Mouse (Mus musculus) kidney, adult 2 months (tissue): ENCODE measurements around the gene Mettl13. TPM values are rescaled to one million over a fixed set of nuclear protein-coding genes. Genes with fewer than 3 reads are reported as not detected.
A peak's percentile ranks its signal among the peaks of the same experiment; 100 is the strongest.

Source experiments
- DNase-seq: peaks from one replicate; pipeline ENCODE4 v3.0.0; 2021
- H3K27ac ChIP-seq: fragments of 200-500 bp; 2 replicates; pipeline ENCODE4 v1.5.1; 2012; ENCODE audit warnings: low read depth, low read length, control low read depth, inconsistent platforms; ENCODE audit not compliant: insufficient read depth
- H3K27me3 ChIP-seq: fragments of 200-500 bp; replicated peaks from 2 replicates; pipeline ENCODE4 v1.6.1; 2012; ENCODE audit warnings: mild to moderate bottlenecking, moderate library complexity, low read length, inconsistent platforms; ENCODE audit not compliant: control insufficient read depth, insufficient read depth
- H3K36me3 ChIP-seq: fragments of 200-500 bp; 2 replicates; pipeline ENCODE4 v1.6.1; 2012; ENCODE audit warnings: mild to moderate bottlenecking, moderate library complexity, low read length, inconsistent platforms; ENCODE audit not compliant: control insufficient read depth, insufficient read depth
- H3K4me1 ChIP-seq: fragments of 200-500 bp; 2 replicates; pipeline ENCODE4 v1.6.1; 2011; ENCODE audit warnings: low read length; ENCODE audit not compliant: control insufficient read depth, insufficient read depth
- H3K4me3 ChIP-seq: fragments of 200-500 bp; 2 replicates; pipeline ENCODE4 v1.5.1; 2011; ENCODE audit warnings: mild to moderate bottlenecking, low read depth, low read length, control low read depth; ENCODE audit not compliant: insufficient read depth
- CTCF ChIP-seq: fragments of 200-500 bp; conservative IDR thresholded peaks from 2 replicates; pipeline ENCODE4 v1.5.1; 2011; ENCODE audit warnings: low read depth, mild to moderate bottlenecking, control low read depth, low read length, moderate library complexity, mixed read lengths; ENCODE audit not compliant: insufficient read depth, insufficient read length
- POLR2A ChIP-seq: fragments of 200-500 bp; IDR thresholded peaks from one replicate; pipeline ENCODE4 v1.6.1; 2011; ENCODE audit warnings: low read depth, low read length, control low read depth
- WGBS: fragments of 180-500 bp; shearing (Covaris S2); methylation state at CpG from one replicate; pipeline ENCODE4 v1.1.7; 2018; 5-methylcytosine and 5-hydroxymethylcytosine counted together
- polyA plus RNA-seq: library from polyadenylated mRNA; depleted of rRNA; stranded (reverse); fragments of >200 nt; gene quantifications from 2 replicates; pipeline ENCODE4 v1.2.3, GENCODE M21; 2012; rRNA removed

Gene Mettl13
- polyA plus RNA-seq, 1 experiment: 4.9 TPM

DNA sequence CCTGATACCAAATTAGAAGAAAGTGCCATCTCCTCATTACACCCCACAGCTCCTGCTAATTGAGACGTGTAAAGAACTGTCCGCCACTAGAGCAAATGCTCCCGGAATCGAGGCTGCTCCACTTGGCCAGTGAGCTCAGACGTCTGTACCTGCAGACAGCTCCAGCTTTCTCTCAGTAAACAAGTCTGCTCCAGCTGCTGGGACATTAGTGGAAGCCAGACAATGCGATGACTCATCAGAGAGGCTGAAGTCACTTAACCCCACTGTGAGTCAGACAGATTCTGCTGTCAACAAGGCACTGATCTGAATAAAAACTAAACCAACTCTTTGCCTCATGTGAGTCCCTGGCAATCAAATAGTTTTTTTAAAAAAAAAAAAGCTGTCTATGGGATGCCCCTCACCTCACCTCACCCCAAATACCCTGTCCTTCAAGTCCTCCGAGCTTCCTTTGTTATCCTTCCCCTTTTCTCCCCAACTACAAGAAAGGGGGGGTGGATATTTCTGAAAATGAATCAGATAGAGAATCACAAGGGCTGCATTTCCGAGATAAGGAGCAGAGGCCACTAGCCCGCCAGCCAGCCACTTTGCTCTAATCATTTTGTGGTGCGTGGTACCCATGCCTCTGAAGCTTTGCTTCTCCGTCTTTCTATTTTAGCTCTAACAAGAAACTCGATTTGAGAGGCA, 38.9 kb downstream of the Mettl13 start:
- no peaks in the 10 kb centered on the region for H3K36me3 ChIP-seq
- no peaks in the 10 kb centered on the region for H3K4me1 ChIP-seq
- no peak overlapping the region for H3K27ac ChIP-seq
- TF ChIP-seq CTCF (no peak), POLR2A (no peak)
- no peaks in the 10 kb centered on the region for H3K27me3 ChIP-seq
- WGBS: 52% methylated on average over 12 of the region's 12 CpGs
- no peak overlapping the region for H3K4me3 ChIP-seq
- peak; percentile 44 for DNase-seq

DNA sequence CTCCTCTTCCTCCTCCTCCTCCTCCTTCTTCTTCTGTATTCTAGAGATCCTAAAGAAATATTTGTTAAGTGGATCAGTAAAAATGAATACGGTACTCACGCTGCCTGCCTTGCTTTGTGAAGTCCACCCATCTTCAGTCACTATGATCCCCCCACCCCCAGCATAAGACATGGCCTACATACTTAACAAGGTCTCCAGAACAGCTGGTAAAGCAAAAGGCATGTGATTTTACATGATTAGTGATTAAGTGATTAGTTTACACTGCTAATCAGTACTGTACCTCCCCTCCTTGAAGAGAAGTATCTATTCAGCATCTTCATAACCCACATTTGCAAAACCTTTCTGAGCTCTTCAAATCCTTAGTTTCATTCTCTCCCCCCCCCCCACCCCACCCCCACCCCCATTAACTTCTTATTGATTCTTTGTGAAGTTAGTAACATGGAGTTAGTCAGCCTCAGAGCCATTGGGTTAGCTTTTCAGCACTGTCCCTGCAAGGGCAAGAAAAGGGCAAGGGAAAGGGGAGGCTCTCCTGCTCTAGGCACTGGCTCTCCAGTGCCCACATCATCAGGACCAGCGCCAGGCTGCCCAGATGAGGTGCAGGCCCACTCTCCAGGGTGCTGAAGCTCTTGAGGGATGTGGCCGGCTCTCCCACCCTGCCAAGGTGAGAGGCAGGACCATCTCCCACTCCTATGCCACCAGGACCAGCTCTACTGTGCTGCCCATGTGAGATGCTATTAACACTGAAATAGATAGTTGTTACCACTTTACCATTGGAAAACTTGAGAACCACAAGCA, 39.9 kb downstream of the Mettl13 start:
- H3K4me1 ChIP-seq: no peaks in the 10 kb centered on the region
- DNase-seq: no peak
- H3K27me3 ChIP-seq: no peaks in the 10 kb centered on the region
- H3K27ac ChIP-seq: no peak overlapping the region
- no peak overlapping the region for H3K4me3 ChIP-seq
- H3K36me3 ChIP-seq: no peaks in the 10 kb centered on the region
- TF ChIP-seq POLR2A (no peak), CTCF (no peak)
- WGBS: 70% methylated on average over 4 of the region's 4 CpGs

DNA sequence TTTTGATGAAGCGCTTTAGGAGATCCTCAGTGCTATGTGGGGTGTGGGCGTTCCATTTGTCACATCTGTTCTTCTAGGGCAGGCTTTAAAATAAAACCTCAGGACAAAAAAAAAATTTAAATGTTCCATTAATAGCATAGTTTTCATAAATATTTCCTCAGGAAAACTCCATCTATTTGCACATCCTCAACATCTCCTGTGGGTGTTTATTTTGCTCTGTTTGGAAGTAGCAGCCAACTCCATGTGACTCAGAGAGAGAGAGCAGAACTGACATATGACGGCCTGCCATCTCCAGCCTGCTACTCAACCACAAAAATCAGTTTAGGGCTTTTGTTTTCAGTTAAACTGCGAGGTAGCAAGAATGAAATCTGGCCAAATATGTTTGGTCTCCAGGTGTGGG, 41.8 kb downstream of the Mettl13 start:
- Histone ChIP-seq H3K27ac (no peak overlapping the region), H3K27me3 (no peaks in the 10 kb centered on the region), H3K4me3 (no peak overlapping the region), H3K4me1 (no peaks in the 10 kb centered on the region), H3K36me3 (no peaks in the 10 kb centered on the region)
- 77% methylated on average over 4 of the region's 4 CpGs for WGBS
- no peak for DNase-seq
- TF ChIP-seq CTCF (no peak), POLR2A (no peak)

DNA sequence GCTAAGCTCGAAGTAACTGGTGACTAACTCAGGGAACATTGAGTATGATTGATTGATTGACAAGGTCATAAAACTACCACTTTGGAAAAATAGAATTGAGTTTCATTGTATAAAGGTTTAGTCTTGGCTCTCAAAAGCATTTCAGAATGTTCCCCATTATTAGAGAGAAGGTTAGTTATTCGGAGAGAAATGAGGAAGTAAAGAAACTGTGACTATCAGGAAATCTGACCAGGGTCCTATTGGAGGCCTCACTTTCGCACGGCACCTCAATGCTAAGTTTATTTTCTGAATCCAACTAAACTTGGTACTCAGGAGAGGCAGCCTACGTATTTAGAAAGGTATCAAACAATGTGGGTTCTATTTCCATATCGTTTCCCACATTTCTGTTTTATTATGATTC, 42.7 kb downstream of the Mettl13 start:
- WGBS: 79% methylated on average over 6 of the region's 6 CpGs
- H3K4me1 ChIP-seq: no peaks in the 10 kb centered on the region
- no peak overlapping the region for H3K27ac ChIP-seq
- TF ChIP-seq CTCF (no peak), POLR2A (no peak)
- no peak for DNase-seq
- H3K27me3 ChIP-seq: no peaks in the 10 kb centered on the region
- H3K4me3 ChIP-seq: no peak overlapping the region
- no peaks in the 10 kb centered on the region for H3K36me3 ChIP-seq

Other genes with a start within 250 kb of the Mettl13 start
- 6.5 and 8.2 TPM in 2 replicates for gene Dnm3, start 70.5 kb downstream of the Mettl13 start, polyA plus RNA-seq
- 11.4 and 11.6 TPM in 2 replicates for gene Vamp4, start 22.0 kb upstream of the Mettl13 start, polyA plus RNA-seq
- 2.0 and 2.9 TPM in 2 replicates for gene Myoc, start 90.6 kb upstream of the Mettl13 start, polyA plus RNA-seq
- gene Myocos, start 109.7 kb upstream of the Mettl13 start, polyA plus RNA-seq: not detected in 2 replicates
- gene Prrc2c, start 192.0 kb upstream of the Mettl13 start, polyA plus RNA-seq: 23.5 and 26.7 TPM in 2 replicates